Mouse (Mus musculus): ENCODE measurements around the gene Mrpl43.

The Mrpl43 gene

GRCm38 (mm10) chr19:45005444-45005843 lies 798 bp downstream of the Mrpl43 start, which contains the start of gene Twnk:
Gene Twnk, plus strand, starts transcription at chr19:45005663.
- DNase-seq = peak; percentile 94 to 97

GRCm38 (mm10) chr19:45003740-45004516 lies 2.3 kb downstream of the Mrpl43 start:
- DNase-seq = no peak

GRCm38 (mm10) chr19:45002301-45002700 lies 3.9 kb downstream of the Mrpl43 start:
- no peak for DNase-seq

GRCm38 (mm10) chr19:44999647-45000046 lies 6.6 kb downstream of the Mrpl43 start:
- DNase-seq = no peak

- DNase-seq = no peak
Observed at GRCm38 (mm10) chr19:44997786-44998185, 8.5 kb downstream of the Mrpl43 start.

GRCm38 (mm10) chr19:44992712-44993111 lies 13.5 kb downstream of the Mrpl43 start:
- DNase-seq = no peak

- DNase-seq = no peak
Observed at GRCm38 (mm10) chr19:44992246-44992645, 14.0 kb downstream of the Mrpl43 start.

- no peak for DNase-seq
Observed at GRCm38 (mm10) chr19:44991031-44991430, 15.2 kb downstream of the Mrpl43 start.

- DNase-seq = no peak
Observed at GRCm38 (mm10) chr19:44989567-44990495, 16.4 kb downstream of the Mrpl43 start.

GRCm38 (mm10) chr19:44988831-44989566 lies 17.2 kb downstream of the Mrpl43 start, which contains the start of gene Sema4g:
Gene Sema4g, plus strand, starts transcription at chr19:44989101.
- peak; percentile 51 to 55 for DNase-seq

- DNase-seq = no peak
Observed at GRCm38 (mm10) chr19:44988321-44988720, 17.9 kb downstream of the Mrpl43 start.

GRCm38 (mm10) chr19:44987851-44988250 lies 18.4 kb downstream of the Mrpl43 start:
- DNase-seq = no peak

GRCm38 (mm10) chr19:44987004-44987403 lies 19.2 kb downstream of the Mrpl43 start:
- no peak for DNase-seq

- DNase-seq = no peak
Observed at GRCm38 (mm10) chr19:44985159-44985988, 20.9 kb downstream of the Mrpl43 start.

GRCm38 (mm10) chr19:44984420-44984819 lies 21.8 kb downstream of the Mrpl43 start:
- no peak for DNase-seq

- DNase-seq = no peak
Observed at GRCm38 (mm10) chr19:44983366-44983765, 22.9 kb downstream of the Mrpl43 start.

- DNase-seq = no peak
Observed at GRCm38 (mm10) chr19:44982477-44983115, 23.6 kb downstream of the Mrpl43 start.

GRCm38 (mm10) chr19:44980787-44981186 lies 25.5 kb downstream of the Mrpl43 start:
- DNase-seq = no peak

GRCm38 (mm10) chr19:44977148-44977547 lies 29.1 kb downstream of the Mrpl43 start:
- DNase-seq = no peak

GRCm38 (mm10) chr19:44976636-44977035 lies 29.6 kb downstream of the Mrpl43 start:
- DNase-seq = no peak

GRCm38 (mm10) chr19:44968329-44968728 lies 37.9 kb downstream of the Mrpl43 start:
- DNase-seq = no peak
